Mouse (Mus musculus) hindbrain, postnatal 0 days (tissue): ENCODE measurements at regions not wholly inside any gene's neighbourhood (a gene's known extent, or its start where the extent isn't known, plus 50 kb on each side); places are given as distances from the start of the nearest gene placed in this dataset.

ENCODE experiments used
- ATAC-seq: fragments of 200-750 bp; cut with Nextera tagmentation; 2 replicates; pipeline ENCODE4 v1.8.0; 2017; ENCODE audit warnings: mild to moderate bottlenecking, moderate TSS enrichment, moderate library complexity
- DNase-seq: peaks from one replicate; pipeline ENCODE4 v3.0.0-alpha.2; 2015; ENCODE audit warnings: low spot score
- H3K27ac ChIP-seq: fragments of 300-500 bp; sonication (generic); 2 replicates; pipeline ENCODE4 v1.5.1; 2014; ENCODE audit warnings: mild to moderate bottlenecking
- H3K27me3 ChIP-seq: fragments of 300-500 bp; sonication (generic); 2 replicates; pipeline ENCODE4 v1.6.1; 2014; ENCODE audit warnings: low read length, mixed read lengths; ENCODE audit not compliant: insufficient read depth
- H3K36me3 ChIP-seq: fragments of 300-500 bp; sonication (generic); 2 replicates; pipeline ENCODE4 v1.6.1; 2014; ENCODE audit warnings: low read length, mixed read lengths; ENCODE audit not compliant: insufficient read depth
- H3K4me1 ChIP-seq: fragments of 300-500 bp; sonication (generic); 2 replicates; pipeline ENCODE4 v1.6.1; 2014; ENCODE audit warnings: antibody characterized with exemption, low read length, mixed read lengths; ENCODE audit not compliant: insufficient read depth
- H3K4me2 ChIP-seq: fragments of 300-500 bp; sonication (generic); 2 replicates; pipeline ENCODE4 v1.6.1; 2014; ENCODE audit warnings: low read depth, mild to moderate bottlenecking, low read length, moderate library complexity, mixed read lengths
- H3K4me3 ChIP-seq: fragments of 300-500 bp; sonication (generic); 2 replicates; pipeline ENCODE4 v1.5.1; 2014; ENCODE audit warnings: low read length
- H3K9ac ChIP-seq: fragments of 300-500 bp; sonication (generic); replicated peaks from 2 replicates; pipeline ENCODE4 v1.6.1; 2014; ENCODE audit warnings: mild to moderate bottlenecking, low read length, moderate library complexity, mixed read lengths
- H3K9me3 ChIP-seq: fragments of 300-500 bp; sonication (generic); 2 replicates; pipeline ENCODE4 v1.6.1; 2016; ENCODE audit warnings: low read length, mixed read lengths
- CTCF ChIP-seq: IDR thresholded peaks from 2 replicates; pipeline ENCODE4 v1.5.1; 2016; ENCODE audit warnings: antibody characterized with exemption, control low read depth, low read depth
- whole genome bisulfite sequencing: fragments of 180-500 bp; shearing (Covaris S2); extraction: QIAGEN DNeasy Blood & Tissue Kit; methylation state at CpG from one replicate; pipeline ENCODE4 v1.1.7; 2014; 5-methylcytosine and 5-hydroxymethylcytosine counted together

- TF ChIP-seq CTCF, result peak; percentile 64
- WGBS, result 26% methylated on average over 8 of the region's 8 CpGs
- H3K27ac ChIP-seq, result no peak overlapping the region
- H3K4me2 ChIP-seq, result no peak overlapping the region
- no peak overlapping the region for H3K4me3 ChIP-seq
- ATAC-seq (peak; percentile 59; the same call in 1 of the 2 replicates), DNase-seq (peak; percentile 76)
- no peaks in the 10 kb centered on the region for H3K27me3 ChIP-seq
- H3K4me1 ChIP-seq, result no peaks in the 10 kb centered on the region
- no peak overlapping the region for H3K9ac ChIP-seq
- H3K9me3 ChIP-seq, result no peaks in the 10 kb centered on the region
- no peaks in the 10 kb centered on the region for H3K36me3 ChIP-seq
Observed at GRCm38 (mm10) chr13:85639376-85640229, 350.7 kb upstream of the Rasa1 start.

GRCm38 (mm10) chr13:85629506-85630175, 340.7 kb upstream of the Rasa1 start:
- H3K9ac ChIP-seq, result no peak overlapping the region
- TF ChIP-seq CTCF, result no peak
- WGBS, result 70% methylated on average over 4 of the region's 4 CpGs
- no peaks in the 10 kb centered on the region for H3K4me1 ChIP-seq
- no peaks in the 10 kb centered on the region for H3K36me3 ChIP-seq
- no peak overlapping the region for H3K4me3 ChIP-seq
- H3K27me3 ChIP-seq, result no peaks in the 10 kb centered on the region
- DNase-seq (peak; percentile 34), ATAC-seq (no peak)
- 0 out of 2 replicates have a peak, but pooled peaks cover 3% of the 10 kb centered on the region for H3K9me3 ChIP-seq
- H3K27ac ChIP-seq, result no peak overlapping the region
- H3K4me2 ChIP-seq, result no peak overlapping the region
